Mouse (Mus musculus) thymus, adult 2 months (tissue): ENCODE data around the gene Tm7sf3. TPM values are rescaled to one million over a fixed set of nuclear protein-coding genes. Genes with fewer than 3 reads are reported as not detected.
A peak's percentile ranks its signal among the peaks of the same experiment; 100 is the strongest.

ENCODE experiments used
- DNase-seq: peaks from one replicate; pipeline ENCODE4 v3.0.0; 2021
- H3K27ac ChIP-seq: fragments of 200-500 bp; 2 replicates; pipeline ENCODE4 v1.5.1; 2012; ENCODE audit warnings: low read length, control low read depth; ENCODE audit not compliant: control insufficient read depth, insufficient read depth
- H3K27me3 ChIP-seq: fragments of 200-500 bp; 2 replicates; pipeline ENCODE4 v1.6.1; 2012; ENCODE audit warnings: mild to moderate bottlenecking, low read length, moderate library complexity, mixed read lengths; ENCODE audit not compliant: control insufficient read depth, insufficient read depth
- H3K36me3 ChIP-seq: fragments of 200-500 bp; 2 replicates; pipeline ENCODE4 v1.6.1; 2012; ENCODE audit warnings: mild to moderate bottlenecking, low read length, moderate library complexity; ENCODE audit not compliant: control insufficient read depth, insufficient read depth
- H3K4me1 ChIP-seq: fragments of 200-500 bp; replicated peaks from 2 replicates; pipeline ENCODE4 v1.6.1; 2012; ENCODE audit warnings: low read length; ENCODE audit not compliant: control insufficient read depth, insufficient read depth
- H3K4me3 ChIP-seq: fragments of 200-500 bp; 2 replicates; pipeline ENCODE4 v1.5.1; 2012; ENCODE audit warnings: mild to moderate bottlenecking, low read length, control low read depth, moderate library complexity; ENCODE audit not compliant: control insufficient read depth, insufficient read depth
- CTCF ChIP-seq: fragments of 200-500 bp; IDR thresholded peaks from 2 replicates; pipeline ENCODE4 v1.5.1; 2012; ENCODE audit warnings: mild to moderate bottlenecking, control low read depth, low read length, moderate library complexity, borderline replicate concordance; ENCODE audit not compliant: control insufficient read depth, poor library complexity, insufficient read depth; ENCODE audit errors: extremely low read depth
- POLR2A ChIP-seq: fragments of 200-500 bp; IDR thresholded peaks from 2 replicates; pipeline ENCODE4 v1.6.1; 2012; ENCODE audit warnings: mild to moderate bottlenecking, low read length, control low read depth, moderate library complexity; ENCODE audit not compliant: control insufficient read depth, poor library complexity, insufficient read depth; ENCODE audit errors: extremely low read depth
- WGBS: fragments of 180-500 bp; shearing (Covaris S2); methylation state at CpG from one replicate; pipeline ENCODE4 v1.1.7; 2018; 5-methylcytosine and 5-hydroxymethylcytosine counted together
- polyA plus RNA-seq: library from polyadenylated mRNA; depleted of rRNA; stranded (reverse); fragments of >200 nt; gene quantifications from 2 replicates; pipeline ENCODE4 v1.2.3, GENCODE M21; 2012

The Tm7sf3 gene
- polyA plus RNA-seq, 1 experiment, result 8.4 TPM

GRCm38 (mm10) chr6:146662679-146663078, 20.1 kb upstream of the Tm7sf3 start:
- WGBS, result 26% methylated on average over 5 of the region's 5 CpGs
- H3K4me1 ChIP-seq, result no peaks in the 10 kb centered on the region
- TF ChIP-seq CTCF, result peak; percentile 22; the same call in 1 of the 2 replicates
- no peak for TF ChIP-seq POLR2A
- no peaks in the 10 kb centered on the region for H3K27me3 ChIP-seq
- no peak overlapping the region for H3K27ac ChIP-seq
- no peaks in the 10 kb centered on the region for H3K36me3 ChIP-seq
- H3K4me3 ChIP-seq, result no peak overlapping the region
- DNase-seq, result peak; percentile 61

DNA sequence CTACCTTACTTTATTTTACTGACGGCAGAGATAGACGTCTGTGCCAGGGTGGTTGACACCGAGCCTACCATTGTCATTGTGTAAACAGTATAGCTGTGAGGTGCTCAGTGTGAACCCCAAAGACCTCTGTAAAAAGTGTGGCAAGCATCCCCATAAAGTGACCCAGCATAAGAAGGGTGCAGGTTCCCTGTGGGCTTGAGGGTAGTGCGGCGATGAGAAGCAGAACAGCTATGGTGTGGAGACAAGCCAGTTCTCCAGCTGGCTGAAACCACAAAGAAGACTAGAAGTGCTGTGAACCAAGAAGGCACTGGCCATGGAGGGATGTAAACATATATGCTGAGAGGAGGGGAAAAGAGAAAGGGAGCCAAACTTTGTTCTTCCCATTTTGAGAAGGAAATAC, 19.0 kb upstream of the Tm7sf3 start:
- Histone ChIP-seq H3K27ac (no peak overlapping the region), H3K4me1 (no peaks in the 10 kb centered on the region), H3K27me3 (no peaks in the 10 kb centered on the region), H3K36me3 (no peaks in the 10 kb centered on the region), H3K4me3 (no peak overlapping the region)
- TF ChIP-seq CTCF (no peak), POLR2A (no peak)
- WGBS, result 51% methylated on average over 5 of the region's 5 CpGs
- no peak for DNase-seq

GRCm38 (mm10) chr6:146660591-146660990, 18.0 kb upstream of the Tm7sf3 start:
- Histone ChIP-seq H3K36me3 (no peaks in the 10 kb centered on the region), H3K27me3 (no peaks in the 10 kb centered on the region), H3K4me3 (no peak overlapping the region), H3K27ac (no peak overlapping the region), H3K4me1 (no peaks in the 10 kb centered on the region)
- DNase-seq, result no peak
- TF ChIP-seq CTCF, result no peak
- TF ChIP-seq POLR2A, result no peak
- WGBS, result 76% methylated on average over 2 of the region's 2 CpGs

DNA sequence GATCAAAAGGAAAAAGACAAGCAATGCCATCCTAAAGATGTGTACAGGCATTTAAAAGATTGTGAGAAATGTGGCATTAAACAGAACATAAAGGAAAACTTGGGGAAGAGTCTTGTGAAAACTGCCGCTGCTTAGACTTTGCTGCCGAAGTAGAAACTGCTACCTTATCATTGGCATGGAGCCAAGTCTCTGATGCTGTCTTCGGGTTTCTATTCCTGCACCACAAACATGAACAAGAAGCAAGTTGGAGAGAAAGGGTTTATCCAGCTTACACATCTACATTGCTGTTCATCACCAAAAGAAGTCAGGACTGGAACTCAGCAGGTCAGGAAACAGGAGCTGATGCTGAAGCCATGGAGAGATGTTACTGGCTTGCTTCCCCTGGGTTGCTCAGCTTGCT, 10.6 kb upstream of the Tm7sf3 start:
- WGBS, result 55% methylated on average over 3 of the region's 3 CpGs
- DNase-seq, result no peak
- Histone ChIP-seq H3K27me3 (no peaks in the 10 kb centered on the region), H3K4me1 (no peaks in the 10 kb centered on the region), H3K27ac (no peak overlapping the region), H3K36me3 (peaks cover 13% of the 10 kb centered on the region), H3K4me3 (no peak overlapping the region)
- TF ChIP-seq POLR2A (no peak), CTCF (no peak)

DNA sequence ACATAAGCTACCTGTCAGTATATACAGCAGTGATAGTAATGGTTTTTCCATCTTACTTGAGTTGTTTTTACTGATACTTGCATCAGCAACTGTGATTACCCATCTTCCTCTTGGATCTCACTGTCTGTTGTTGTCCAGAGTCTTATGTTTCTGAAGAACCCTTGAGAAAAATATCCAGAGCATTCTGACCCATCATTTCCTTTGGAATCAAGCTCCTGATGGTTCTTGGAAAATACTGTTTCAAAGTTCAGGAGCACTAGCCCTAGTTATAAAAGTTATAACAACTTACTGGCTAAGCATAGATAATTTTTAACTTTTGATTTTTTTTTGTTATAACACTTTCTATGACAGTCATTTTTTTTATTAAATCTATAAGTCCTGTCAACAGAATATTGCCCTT, 8.8 kb upstream of the Tm7sf3 start:
- no peak for TF ChIP-seq POLR2A
- TF ChIP-seq CTCF, result no peak
- Histone ChIP-seq H3K4me3 (no peak overlapping the region), H3K27me3 (no peaks in the 10 kb centered on the region), H3K36me3 (peaks cover 13% of the 10 kb centered on the region), H3K4me1 (no peaks in the 10 kb centered on the region), H3K27ac (no peak overlapping the region)
- no peak for DNase-seq

DNA sequence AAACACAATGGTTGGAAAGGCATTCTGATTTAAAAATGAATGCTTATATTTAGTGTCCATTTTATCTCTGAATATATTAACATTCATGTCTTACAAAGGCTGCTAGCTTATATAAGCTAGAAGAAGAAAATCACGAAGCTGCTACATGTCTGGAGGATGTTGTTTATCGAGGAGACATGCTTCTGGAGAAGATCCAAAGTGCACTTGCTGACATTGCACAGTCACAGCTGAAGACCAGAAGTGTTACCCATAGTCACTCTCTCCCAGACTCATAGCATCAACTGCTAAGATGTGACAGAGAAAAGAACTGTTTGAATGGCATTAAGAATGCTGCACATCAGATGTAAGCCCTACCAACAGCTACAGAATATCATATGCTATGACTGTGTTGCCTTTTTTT, 7.4 kb upstream of the Tm7sf3 start:
- DNase-seq, result no peak
- WGBS, result 91% methylated on average over 2 of the region's 2 CpGs
- no peak for TF ChIP-seq CTCF
- TF ChIP-seq POLR2A, result no peak
- no peak overlapping the region for H3K27ac ChIP-seq
- H3K4me3 ChIP-seq, result no peak overlapping the region
- H3K27me3 ChIP-seq, result no peaks in the 10 kb centered on the region
- no peaks in the 10 kb centered on the region for H3K4me1 ChIP-seq
- peaks cover 13% of the 10 kb centered on the region for H3K36me3 ChIP-seq

DNA sequence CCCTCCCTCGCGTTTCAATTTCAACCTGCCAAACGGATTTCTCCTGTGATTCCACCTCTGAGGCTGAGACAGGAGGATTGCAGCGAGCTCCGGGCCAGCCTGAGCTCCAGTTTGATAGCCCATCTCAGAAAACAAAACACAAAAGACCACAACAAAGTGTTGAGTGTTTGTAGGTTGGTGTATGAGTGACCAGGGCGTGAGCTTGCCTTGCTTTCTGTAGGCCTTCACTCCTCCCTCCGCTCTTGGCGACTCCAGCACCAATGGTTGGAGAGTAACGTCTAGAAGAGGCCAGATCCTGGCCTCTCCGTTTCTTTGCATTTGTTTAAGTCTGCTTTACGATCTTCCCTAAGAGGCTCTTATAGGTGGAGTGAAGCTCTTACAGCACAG, 553 bp upstream of the Tm7sf3 start:
- 24% methylated on average over 11 of the region's 11 CpGs for WGBS
- no peak for TF ChIP-seq CTCF
- TF ChIP-seq POLR2A, result no peak

DNA sequence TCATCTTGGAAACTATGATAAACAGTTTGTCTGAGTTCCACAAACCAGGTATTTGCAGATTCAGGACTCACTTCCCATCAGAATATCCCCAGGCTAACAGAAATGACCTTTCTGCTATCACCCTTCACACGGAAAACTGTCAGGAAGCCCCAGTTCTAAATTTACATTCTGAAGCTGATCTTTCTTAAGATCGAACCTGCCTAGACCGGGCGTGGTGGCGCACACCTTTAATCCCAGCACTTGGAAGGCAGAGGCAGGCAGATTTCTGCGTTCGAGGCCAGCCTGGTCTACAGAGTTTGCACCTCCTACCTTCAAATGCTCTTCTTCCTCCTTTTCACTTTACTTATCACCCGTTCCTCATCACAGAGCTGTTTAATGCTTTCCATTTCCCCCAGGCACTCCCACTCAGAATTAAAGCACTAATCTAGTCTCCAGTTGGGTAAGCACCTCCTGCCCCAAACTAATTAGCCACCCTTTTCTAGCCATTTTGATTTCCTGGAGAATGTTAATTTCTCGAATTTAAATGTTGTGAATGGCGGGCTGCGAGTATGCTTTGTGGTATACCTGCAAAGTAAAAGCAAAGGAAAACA, 908 bp downstream of the Tm7sf3 start:
- Histone ChIP-seq H3K4me3 (peak overlapping the region; percentile 42), H3K27ac (peak overlapping the region; percentile 44; the same call in 1 of the 2 replicates), H3K4me1 (peaks cover 8% of the 10 kb centered on the region), H3K36me3 (no peaks in the 10 kb centered on the region), H3K27me3 (no peaks in the 10 kb centered on the region)
- DNase-seq, result peak; percentile 14
- WGBS, result 57% methylated on average over 11 of the region's 11 CpGs
- TF ChIP-seq CTCF (no peak), POLR2A (no peak)

More for the DNA sequence above, 553 bp upstream of the Tm7sf3 start:
- DNase-seq, result no peak
- Histone ChIP-seq H3K36me3 (no peaks in the 10 kb centered on the region), H3K4me1 (peaks cover 8% of the 10 kb centered on the region), H3K27me3 (no peaks in the 10 kb centered on the region), H3K27ac (no peak overlapping the region), H3K4me3 (peak overlapping the region; percentile 72)
